Mouse (Mus musculus) frontal cortex, adult 2 months (tissue): ENCODE data around the gene Tmem266. TPM values are rescaled to one million over a fixed set of nuclear protein-coding genes. Genes with fewer than 3 reads are reported as not detected.

Experiments
- DNase-seq, 2 experiments: peaks; one replicate each; pipeline ENCODE4 v3.0.0; 2022; ENCODE audit warnings: low spot score in 1 of 2; ENCODE audit errors: extremely low spot score in 1 of 2
- polyA plus RNA-seq: library from polyadenylated mRNA; depleted of rRNA; stranded (reverse); fragments of >200 nt; gene quantifications from 2 replicates; pipeline ENCODE4 v1.2.3, GENCODE M21; 2012

Tmem266 gene
- polyA plus RNA-seq, 1 experiment = 9.5 TPM

GRCm38 (mm10) chr9:55391909-55392658, 65.4 kb downstream of the Tmem266 start:
- DNase-seq = peak; percentile 57 to 92

GRCm38 (mm10) chr9:55395650-55396049, 68.9 kb downstream of the Tmem266 start:
- DNase-seq = no peak

GRCm38 (mm10) chr9:55398985-55399554, 72.4 kb downstream of the Tmem266 start:
- DNase-seq = no peak

- no peak for DNase-seq
Measured at GRCm38 (mm10) chr9:55402276-55402675, 75.6 kb downstream of the Tmem266 start.

GRCm38 (mm10) chr9:55404256-55404655, 77.5 kb downstream of the Tmem266 start:
- no peak for DNase-seq

GRCm38 (mm10) chr9:55404976-55405702, 78.4 kb downstream of the Tmem266 start:
- no peak for DNase-seq

- DNase-seq = no peak
Measured at GRCm38 (mm10) chr9:55406773-55407172, 80.1 kb downstream of the Tmem266 start.

GRCm38 (mm10) chr9:55408851-55409250, 82.1 kb downstream of the Tmem266 start:
- no peak for DNase-seq

GRCm38 (mm10) chr9:55409833-55410232, 83.1 kb downstream of the Tmem266 start:
- DNase-seq = no peak

GRCm38 (mm10) chr9:55410430-55410829, 83.7 kb downstream of the Tmem266 start:
- DNase-seq = no peak

- DNase-seq = no peak
Measured at GRCm38 (mm10) chr9:55411154-55411553, 84.4 kb downstream of the Tmem266 start.

GRCm38 (mm10) chr9:55421786-55422185, 95.1 kb downstream of the Tmem266 start:
- no peak for DNase-seq

- no peak for DNase-seq
Measured at GRCm38 (mm10) chr9:55423451-55424424, 97.0 kb downstream of the Tmem266 start.

GRCm38 (mm10) chr9:55425271-55425810, 98.6 kb downstream of the Tmem266 start:
- no peak for DNase-seq

- peak; percentile 40 to 85 for DNase-seq
Measured at GRCm38 (mm10) chr9:55429242-55429975, 102.7 kb downstream of the Tmem266 start.

- no peak for DNase-seq
Measured at GRCm38 (mm10) chr9:55430133-55430532, 103.4 kb downstream of the Tmem266 start.

- no peak for DNase-seq
Measured at GRCm38 (mm10) chr9:55432306-55433289, 105.9 kb downstream of the Tmem266 start.

- DNase-seq = no peak
Measured at GRCm38 (mm10) chr9:55433875-55434274, 107.2 kb downstream of the Tmem266 start.
